Mouse (Mus musculus): ENCODE data around the gene Fam57b. TPM values are rescaled to one million over a fixed set of nuclear protein-coding genes. Genes with fewer than 3 reads are reported as not detected.
"Not testable (repeated sequence)": the region's sequence is repeated elsewhere in the genome, so short reads cannot be mapped to it uniquely, and the experiment has no call there.

Gene Fam57b
- polyA plus RNA-seq, 1 experiment from 2014 or later = 1.5 TPM

- Histone ChIP-seq H3K9me3 (no peaks in the 10 kb centered on the region), H3K4me2 (replicated peaks) (no peak overlapping the region), H3K9ac (no peak overlapping the region), H3K27me3 (replicated peaks) (no peaks in the 10 kb centered on the region), H3K4me1 (replicated peaks) (peaks cover 39% of the 10 kb centered on the region), H3K27ac (no peak overlapping the region), H3K36me3 (peaks cover 67% of the 10 kb centered on the region), H3K4me3 (replicated peaks) (no peak overlapping the region)
- no peak for ATAC-seq
- 75% methylated on average over 9 of the region's 9 CpGs for WGBS
Observed at GRCm38 (mm10) chr7:126765540-126765939, 31.9 kb upstream of the Fam57b start.

GRCm38 (mm10) chr7:126766201-126766600 lies 31.3 kb upstream of the Fam57b start, which contains the start of gene Gdpd3:
Gene Gdpd3, plus strand, starts transcription at chr7:126766334.
- no peak within 1 kb of the TSS for H3K9ac ChIP-seq
- peak; percentile 54; the same call in 1 of the 2 replicates for ATAC-seq

GRCm38 (mm10) chr7:126767001-126767400 lies 30.5 kb upstream of the Fam57b start:
- H3K4me3 ChIP-seq (replicated peaks) = no peak overlapping the region
- no peak overlapping the region for H3K27ac ChIP-seq
- H3K9ac ChIP-seq = no peak overlapping the region
- peaks cover 68% of the 10 kb centered on the region for H3K36me3 ChIP-seq
- H3K27me3 ChIP-seq (replicated peaks) = no peaks in the 10 kb centered on the region
- no peaks in the 10 kb centered on the region for H3K9me3 ChIP-seq
- no peak for ATAC-seq
- 93% methylated on average over 8 of the region's 8 CpGs for WGBS
- H3K4me1 ChIP-seq (replicated peaks) = peaks cover 24% of the 10 kb centered on the region
- no peak overlapping the region for H3K4me2 ChIP-seq (replicated peaks)

More at GRCm38 (mm10) chr7:126766201-126766600, 31.3 kb upstream of the Fam57b start, which contains the start of gene Gdpd3:
- Histone ChIP-seq H3K27ac (no peak within 1 kb of the TSS), H3K9me3 (no peaks in the 10 kb centered on the region), H3K27me3 (replicated peaks) (no peaks in the 10 kb centered on the region), H3K4me2 (replicated peaks) (no peak within 1 kb of the TSS), H3K36me3 (peaks cover 68% of the 10 kb centered on the region), H3K4me1 (replicated peaks) (peaks cover 32% of the 10 kb centered on the region), H3K4me3 (replicated peaks) (no peak within 1 kb of the TSS)
- 87% methylated on average over 16 of the region's 16 CpGs for WGBS

GRCm38 (mm10) chr7:126770784-126771183 lies 26.7 kb upstream of the Fam57b start:
- Histone ChIP-seq H3K27ac (no peak overlapping the region), H3K4me1 (replicated peaks) (peaks cover 14% of the 10 kb centered on the region), H3K4me2 (replicated peaks) (no peak overlapping the region), H3K36me3 (peaks cover 41% of the 10 kb centered on the region), H3K4me3 (replicated peaks) (no peak overlapping the region), H3K9me3 (no peaks in the 10 kb centered on the region), H3K9ac (no peak overlapping the region), H3K27me3 (replicated peaks) (no peaks in the 10 kb centered on the region)
- ATAC-seq = no peak
- WGBS = 87% methylated on average over 12 of the region's 12 CpGs

- Histone ChIP-seq H3K27me3 (replicated peaks) (no peaks in the 10 kb centered on the region), H3K36me3 (peaks cover 17% of the 10 kb centered on the region; the same call in 1 of the 2 replicates), H3K4me1 (replicated peaks) (peaks cover 26% of the 10 kb centered on the region), H3K4me3 (replicated peaks) (no peak overlapping the region), H3K27ac (no peak overlapping the region), H3K9ac (no peak overlapping the region), H3K9me3 (no peaks in the 10 kb centered on the region), H3K4me2 (replicated peaks) (no peak overlapping the region)
- 72% methylated on average over 2 of the region's 2 CpGs for WGBS
- ATAC-seq = no peak
Observed at GRCm38 (mm10) chr7:126773351-126773750, 24.1 kb upstream of the Fam57b start.

GRCm38 (mm10) chr7:126774463-126774862 lies 23.0 kb upstream of the Fam57b start:
- no peaks in the 10 kb centered on the region for H3K9me3 ChIP-seq
- no peak overlapping the region for H3K27ac ChIP-seq
- peaks cover 27% of the 10 kb centered on the region for H3K4me1 ChIP-seq (replicated peaks)
- ATAC-seq = no peak
- 60% methylated on average over 2 of the region's 2 CpGs for WGBS
- no peaks in the 10 kb centered on the region for H3K27me3 ChIP-seq (replicated peaks)
- peaks cover 14% of the 10 kb centered on the region; the same call in 1 of the 2 replicates for H3K36me3 ChIP-seq
- H3K4me2 ChIP-seq (replicated peaks) = no peak overlapping the region
- H3K9ac ChIP-seq = no peak overlapping the region
- H3K4me3 ChIP-seq (replicated peaks) = no peak overlapping the region

GRCm38 (mm10) chr7:126775185-126775977 lies 22.1 kb upstream of the Fam57b start:
- no peaks in the 10 kb centered on the region for H3K9me3 ChIP-seq
- peak overlapping the region; percentile 42; the same call in 1 of the 2 replicates for H3K9ac ChIP-seq
- peaks cover 7% of the 10 kb centered on the region; the same call in 1 of the 2 replicates for H3K36me3 ChIP-seq
- H3K4me1 ChIP-seq (replicated peaks) = peaks cover 34% of the 10 kb centered on the region
- H3K4me2 ChIP-seq (replicated peaks) = no peak overlapping the region; the same call in 1 of the 2 replicates
- H3K27ac ChIP-seq = peak overlapping the region; percentile 90
- no peak overlapping the region for H3K4me3 ChIP-seq (replicated peaks)
- ATAC-seq = no peak
- no peaks in the 10 kb centered on the region for H3K27me3 ChIP-seq (replicated peaks)
- 72% methylated on average over 10 of the region's 10 CpGs for WGBS

GRCm38 (mm10) chr7:126775978-126776234 lies 21.6 kb upstream of the Fam57b start:
- Histone ChIP-seq H3K9ac (peak overlapping the region; percentile 42; the same call in 1 of the 2 replicates), H3K27ac (peak overlapping the region; percentile 90), H3K4me3 (replicated peaks) (0 out of 2 replicates have a peak overlapping the region, but pooled peaks have one; percentile 65), H3K36me3 (peaks cover 4% of the 10 kb centered on the region; the same call in 1 of the 2 replicates), H3K27me3 (replicated peaks) (no peaks in the 10 kb centered on the region), H3K4me2 (replicated peaks) (peak overlapping the region; percentile 84), H3K9me3 (no peaks in the 10 kb centered on the region), H3K4me1 (replicated peaks) (peaks cover 36% of the 10 kb centered on the region)
- WGBS = 51% methylated on average over 3 of the region's 3 CpGs
- ATAC-seq = no peak

- H3K27me3 ChIP-seq (replicated peaks) = no peaks in the 10 kb centered on the region
- H3K27ac ChIP-seq = peak within 1 kb of the TSS; percentile 90
- WGBS = under 1% methylated on average over 29 of the region's 37 CpGs
- H3K9ac ChIP-seq = peak within 1 kb of the TSS; percentile 76
- peaks cover 43% of the 10 kb centered on the region for H3K4me1 ChIP-seq (replicated peaks)
- H3K36me3 ChIP-seq = peaks cover 4% of the 10 kb centered on the region; the same call in 1 of the 2 replicates
- no peaks in the 10 kb centered on the region for H3K9me3 ChIP-seq
- peak; percentile 94 for ATAC-seq
- H3K4me3 ChIP-seq (replicated peaks) = peak within 1 kb of the TSS; percentile 65
- H3K4me2 ChIP-seq (replicated peaks) = peak within 1 kb of the TSS; percentile 84
Observed at GRCm38 (mm10) chr7:126776598-126777057, 20.8 kb upstream of the Fam57b start, which contains the start of gene Ypel3. Gene Ypel3, plus strand, starts transcription at chr7:126776955.

- H3K9me3 ChIP-seq = no peaks in the 10 kb centered on the region
- peaks cover 4% of the 10 kb centered on the region; the same call in 1 of the 2 replicates for H3K36me3 ChIP-seq
- no peak for ATAC-seq
- 0 out of 2 replicates have a peak overlapping the region, but pooled peaks have one; percentile 90 for H3K27ac ChIP-seq
- no peaks in the 10 kb centered on the region for H3K27me3 ChIP-seq (replicated peaks)
- 48% methylated on average over 10 of the region's 10 CpGs for WGBS
- H3K4me1 ChIP-seq (replicated peaks) = peaks cover 48% of the 10 kb centered on the region
- peak overlapping the region; percentile 76 for H3K9ac ChIP-seq
- peak overlapping the region; percentile 65 for H3K4me3 ChIP-seq (replicated peaks)
- peak overlapping the region; percentile 84 for H3K4me2 ChIP-seq (replicated peaks)
Observed at GRCm38 (mm10) chr7:126777476-126777875, 20.0 kb upstream of the Fam57b start.

- peaks cover 4% of the 10 kb centered on the region; the same call in 1 of the 2 replicates for H3K36me3 ChIP-seq
- H3K4me2 ChIP-seq (replicated peaks) = peak overlapping the region; percentile 84
- no peak overlapping the region for H3K4me3 ChIP-seq (replicated peaks)
- peaks cover 51% of the 10 kb centered on the region for H3K4me1 ChIP-seq (replicated peaks)
- H3K9ac ChIP-seq = no peak overlapping the region
- no peaks in the 10 kb centered on the region for H3K27me3 ChIP-seq (replicated peaks)
- no peaks in the 10 kb centered on the region for H3K9me3 ChIP-seq
- no peak overlapping the region for H3K27ac ChIP-seq
- no peak for ATAC-seq
- 89% methylated on average over 3 of the region's 3 CpGs for WGBS
Observed at GRCm38 (mm10) chr7:126778147-126778546, 19.3 kb upstream of the Fam57b start.

- H3K9ac ChIP-seq; H3K4me3 ChIP-seq (replicated peaks); H3K36me3 ChIP-seq; H3K9me3 ChIP-seq; H3K27ac ChIP-seq; ATAC-seq; H3K27me3 ChIP-seq (replicated peaks); H3K4me2 ChIP-seq (replicated peaks): not testable (repeated sequence)
- WGBS = 86% methylated on average over 7 of the region's 7 CpGs
- H3K4me1 ChIP-seq (replicated peaks) = peaks cover 51% of the 10 kb centered on the region
Observed at GRCm38 (mm10) chr7:126779101-126779500, 18.4 kb upstream of the Fam57b start.

Data from intestine, embryonic 15.5 days (tissue).